Mouse (Mus musculus) regulatory T cell (primary cell): Measurements from ENCODE around the gene Arfgap1.

ENCODE experiments used
- in situ Hi-C: fragments of 300-600 bp; cut with MboI, MseI; formaldehyde crosslinking; loops from one replicate; pipeline ENCODE4 v1.15.1; 2025; ENCODE audit warnings: high pct_unique_total_duplicates

The Arfgap1 gene

GRCm38 (mm10) chr2:180967010-180967763 is at the start of gene Arfgap1:
Arfgap1 (plus strand) TSS chr2:180967225.
- in situ Hi-C loops = loop anchor here (5.0 to 10.0 kb wide), 2 partner anchors 45 to 262 kb away; partner anchors contain the start of genes Dido1 and Ythdf1

- in situ Hi-C loops = loop anchor here (5.0 kb wide), 1 partner anchor 47 kb away; the partner anchor contains the start of gene Arfgap1
Observed at GRCm38 (mm10) chr2:180919913-180920809, 46.9 kb upstream of the Arfgap1 start.

GRCm38 (mm10) chr2:180920810-180921400 is 46.1 kb upstream of the Arfgap1 start, which contains the start of gene Ythdf1:
Ythdf1 (minus strand) TSS chr2:180920949.
- in situ Hi-C loops = loop anchor here (5.0 kb wide), 1 partner anchor 46 kb away; the partner anchor contains the start of gene Arfgap1

- in situ Hi-C loops = loop anchor here (5.0 kb wide), 1 partner anchor 45 kb away; the partner anchor contains the start of gene Arfgap1
Observed at GRCm38 (mm10) chr2:180922739-180923138, 44.3 kb upstream of the Arfgap1 start.

GRCm38 (mm10) chr2:180925176-180925575 is 41.8 kb upstream of the Arfgap1 start:
- in situ Hi-C loops = no loop called here

- in situ Hi-C loops = no loop called here
Observed at GRCm38 (mm10) chr2:180928723-180929122, 38.3 kb upstream of the Arfgap1 start, which contains the start of gene Birc7. Birc7 (plus strand) TSS chr2:180929023.

GRCm38 (mm10) chr2:180932418-180932817 is 34.6 kb upstream of the Arfgap1 start:
- in situ Hi-C loops = no loop called here

GRCm38 (mm10) chr2:180940187-180940586 is 26.8 kb upstream of the Arfgap1 start:
- in situ Hi-C loops = no loop called here

GRCm38 (mm10) chr2:180941869-180942268 is 25.2 kb upstream of the Arfgap1 start:
- in situ Hi-C loops = no loop called here

- in situ Hi-C loops = no loop called here
Observed at GRCm38 (mm10) chr2:180949947-180950346, 17.1 kb upstream of the Arfgap1 start.

GRCm38 (mm10) chr2:180952731-180953171 is 14.3 kb upstream of the Arfgap1 start:
- in situ Hi-C loops = no loop called here

- in situ Hi-C loops = no loop called here
Observed at GRCm38 (mm10) chr2:180953638-180954037, 13.4 kb upstream of the Arfgap1 start.

GRCm38 (mm10) chr2:180954061-180955047 is 12.7 kb upstream of the Arfgap1 start, which contains the start of gene Nkain4:
Nkain4 (minus strand) TSS chr2:180954699.
- in situ Hi-C loops = no loop called here

- in situ Hi-C loops = loop anchor here (5.0 to 10.0 kb wide), 2 partner anchors 255 to 258 kb away; partner anchors contain the start of gene Dido1
Observed at GRCm38 (mm10) chr2:180959605-180960004, 7.4 kb upstream of the Arfgap1 start.

GRCm38 (mm10) chr2:180960187-180960586 is 6.8 kb upstream of the Arfgap1 start:
- in situ Hi-C loops = loop anchor here (5.0 to 10.0 kb wide), 2 partner anchors 255 to 257 kb away; partner anchors contain the start of gene Dido1

- in situ Hi-C loops = loop anchor here (5.0 to 10.0 kb wide), 2 partner anchors 255 to 258 kb away; partner anchors contain the start of gene Dido1
Observed at GRCm38 (mm10) chr2:180962616-180963308, 4.3 kb upstream of the Arfgap1 start.

GRCm38 (mm10) chr2:180963956-180964355 is 3.1 kb upstream of the Arfgap1 start:
- in situ Hi-C loops = loop anchor here (5.0 to 10.0 kb wide), 2 partner anchors 253 to 259 kb away; partner anchors contain the start of gene Dido1

GRCm38 (mm10) chr2:180966092-180966882 is 738 bp upstream of the Arfgap1 start:
- in situ Hi-C loops = loop anchor here (5.0 to 10.0 kb wide), 2 partner anchors 44 to 261 kb away; partner anchors contain the start of genes Dido1 and Ythdf1
